Mouse (Mus musculus) liver, adult (tissue): Measurements from ENCODE around the gene Dnajc7.

ENCODE experiments used
- GATA4 ChIP-seq: IDR thresholded peaks from 2 replicates; pipeline ENCODE4 v1.6.1; 2014; ENCODE audit warnings: mild to moderate bottlenecking, low read length; ENCODE audit not compliant: insufficient replicate concordance

Gene Dnajc7

DNA sequence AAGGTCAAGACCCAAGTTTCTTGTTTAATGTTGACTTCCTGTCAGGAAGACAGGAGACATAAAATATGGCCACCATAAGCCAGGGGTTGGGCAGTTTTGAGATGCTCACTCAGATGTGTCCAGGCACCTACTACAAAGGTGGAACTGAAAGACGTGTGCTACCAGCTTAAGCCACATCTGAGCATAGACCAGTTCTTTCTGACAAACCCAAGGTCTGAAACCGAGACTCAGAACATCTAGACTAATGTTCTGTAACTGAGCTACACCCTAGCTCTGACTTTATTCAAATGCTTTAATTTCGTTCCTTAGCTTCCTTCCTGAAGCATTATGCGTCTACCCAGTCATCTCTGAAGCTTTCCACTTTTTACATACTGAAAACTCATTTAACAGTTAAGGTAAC is 21.9 kb downstream of the Dnajc7 start:
- TF ChIP-seq GATA4, result no peak

DNA sequence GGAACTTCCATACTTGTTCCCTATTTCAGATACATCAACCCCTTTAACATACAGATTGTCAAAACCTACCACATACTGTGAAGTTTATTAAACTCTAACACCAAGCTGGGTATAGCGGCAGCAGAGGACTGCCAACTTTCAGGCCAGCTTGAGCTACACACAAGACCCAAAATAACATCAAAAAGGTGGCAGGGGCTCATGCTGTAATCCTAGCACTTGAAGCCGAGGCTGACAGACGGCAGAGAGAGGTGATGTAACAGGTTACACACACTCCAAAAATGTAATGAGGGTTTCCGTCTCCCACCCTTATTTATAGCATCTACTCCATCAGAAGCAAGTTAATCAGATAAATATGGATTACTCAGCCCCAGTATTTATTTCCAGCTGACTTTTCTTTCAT is 24.4 kb downstream of the Dnajc7 start:
- TF ChIP-seq GATA4, result no peak

DNA sequence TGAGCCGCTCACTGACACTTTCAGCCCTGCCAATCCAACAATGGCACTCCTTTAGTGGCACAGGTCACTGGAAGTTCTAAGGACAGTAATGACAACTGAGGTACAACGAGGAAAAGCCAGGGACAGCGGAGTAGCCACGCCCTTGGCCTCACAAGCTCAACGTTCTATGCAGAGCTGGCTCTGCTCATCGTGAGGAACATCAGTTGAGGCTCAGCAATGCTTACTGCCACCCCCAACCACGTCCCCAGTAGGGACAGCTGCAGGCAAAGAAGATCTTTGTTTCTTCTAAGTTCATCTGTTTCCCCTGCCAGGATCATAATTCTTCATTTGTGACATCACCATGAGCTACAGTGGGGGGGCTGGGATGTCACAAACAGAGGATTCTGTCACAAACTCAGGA is 25.4 kb downstream of the Dnajc7 start:
- TF ChIP-seq GATA4, result no peak

DNA sequence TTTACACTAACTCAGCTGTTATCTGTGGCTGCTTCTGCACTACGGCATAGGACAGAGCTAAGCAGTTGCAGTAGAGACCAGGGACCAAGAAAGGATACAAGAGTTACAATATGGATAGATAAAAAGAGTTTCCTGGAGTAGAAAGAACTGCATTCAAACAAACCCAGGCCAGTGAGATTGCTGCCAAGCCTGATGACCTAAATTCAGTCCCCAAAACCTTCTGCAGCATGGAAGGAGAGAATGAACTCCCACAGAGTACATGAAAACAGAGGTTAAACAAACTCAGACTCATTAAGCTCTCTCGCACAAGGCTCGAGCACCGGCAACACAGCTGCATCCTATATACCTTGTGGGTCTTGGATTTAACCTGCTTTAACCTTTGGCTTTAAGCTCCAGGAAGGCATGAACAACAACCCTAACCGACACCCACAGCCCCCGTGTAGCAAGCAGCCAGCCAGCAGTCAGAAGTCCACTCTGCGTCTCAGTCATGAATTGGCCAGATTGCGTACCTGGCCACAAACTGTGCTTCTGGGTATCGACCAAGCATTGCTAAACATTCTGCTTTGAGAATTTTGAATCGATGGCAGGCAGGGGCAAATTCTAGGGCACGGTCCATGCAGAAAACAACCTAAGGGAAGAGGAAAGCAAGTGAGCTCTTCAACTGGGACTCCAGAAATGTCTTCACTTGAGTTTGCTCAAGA is 27.5 kb downstream of the Dnajc7 start:
- no peak for TF ChIP-seq GATA4

DNA sequence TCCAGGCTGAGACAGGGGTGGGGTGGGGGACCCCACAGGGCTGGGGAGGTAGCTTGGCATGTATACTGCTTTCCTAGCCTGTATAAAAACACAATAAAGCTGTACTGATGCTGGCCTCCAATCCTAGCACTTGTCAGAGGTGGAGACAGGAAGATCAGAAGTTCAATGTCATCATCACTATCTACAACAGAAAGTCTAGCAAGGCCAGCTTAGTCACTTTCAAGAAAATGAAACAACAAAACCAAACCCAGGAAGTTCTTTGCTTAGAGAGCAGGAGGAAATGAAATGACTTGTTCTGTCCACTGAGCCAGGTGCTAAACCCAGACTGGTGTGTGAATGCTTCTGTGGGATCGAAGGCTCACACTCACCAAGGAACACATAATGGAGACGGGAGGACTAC is 31.5 kb downstream of the Dnajc7 start:
- no peak for TF ChIP-seq GATA4

DNA sequence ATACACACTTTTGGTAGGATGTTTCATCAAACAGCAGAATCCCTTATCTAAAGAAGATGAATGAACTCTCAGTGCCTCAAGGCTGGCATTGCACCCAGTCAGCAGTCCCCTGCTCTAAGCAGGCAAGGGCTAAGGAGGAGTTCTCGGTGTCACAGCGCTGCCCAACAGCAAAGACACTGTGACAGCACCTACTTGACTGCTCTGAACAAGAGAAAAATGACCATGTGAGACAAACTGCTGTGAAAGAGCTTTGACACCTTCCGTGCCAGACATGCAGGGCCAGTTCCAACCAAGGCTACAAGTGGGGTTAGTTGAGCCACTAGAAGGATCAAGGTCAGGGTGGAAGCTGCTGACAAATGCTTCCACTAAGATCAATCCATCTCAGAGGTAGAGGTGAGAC is 34.8 kb downstream of the Dnajc7 start:
- TF ChIP-seq GATA4, result no peak

DNA sequence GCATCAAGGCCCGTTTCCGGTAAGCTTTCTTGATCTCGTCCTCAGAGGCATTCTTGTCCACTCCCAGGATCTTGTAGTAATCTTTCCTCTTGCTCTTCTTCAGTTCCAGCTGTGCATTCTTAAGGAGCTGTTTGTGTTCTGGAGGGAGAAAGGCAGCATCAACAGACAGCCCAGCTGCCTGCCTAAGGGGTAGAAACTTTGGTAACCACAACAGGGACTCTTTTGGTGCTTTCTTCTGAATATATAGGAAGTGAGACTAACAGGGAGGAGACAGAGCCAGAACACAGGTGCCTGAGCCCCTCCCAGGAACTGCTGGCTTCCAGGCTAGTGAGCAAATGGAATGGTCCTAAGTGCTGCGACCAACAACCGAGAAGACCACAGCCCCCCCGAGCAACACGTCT is 35.4 kb downstream of the Dnajc7 start:
- no peak for TF ChIP-seq GATA4

DNA sequence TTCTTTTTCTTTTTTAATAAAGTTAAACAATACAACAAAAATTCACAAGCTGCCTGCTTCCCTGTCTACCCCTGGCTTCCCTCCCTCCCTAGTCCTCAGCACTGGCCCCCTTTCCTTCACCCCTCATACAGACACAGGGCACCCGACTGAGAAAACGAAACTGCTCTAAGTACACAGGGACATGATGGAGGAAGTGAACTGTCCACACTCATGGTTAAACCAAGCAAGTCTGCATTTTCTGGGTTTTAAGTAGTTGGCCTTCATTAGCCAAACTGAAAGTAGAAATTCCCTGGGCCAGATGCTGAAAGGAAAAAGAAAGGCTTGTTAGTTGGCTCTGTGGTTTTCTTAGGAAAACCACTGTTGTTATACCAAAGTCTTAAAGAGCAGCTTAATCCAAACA is 37.1 kb downstream of the Dnajc7 start:
- TF ChIP-seq GATA4, result no peak

DNA sequence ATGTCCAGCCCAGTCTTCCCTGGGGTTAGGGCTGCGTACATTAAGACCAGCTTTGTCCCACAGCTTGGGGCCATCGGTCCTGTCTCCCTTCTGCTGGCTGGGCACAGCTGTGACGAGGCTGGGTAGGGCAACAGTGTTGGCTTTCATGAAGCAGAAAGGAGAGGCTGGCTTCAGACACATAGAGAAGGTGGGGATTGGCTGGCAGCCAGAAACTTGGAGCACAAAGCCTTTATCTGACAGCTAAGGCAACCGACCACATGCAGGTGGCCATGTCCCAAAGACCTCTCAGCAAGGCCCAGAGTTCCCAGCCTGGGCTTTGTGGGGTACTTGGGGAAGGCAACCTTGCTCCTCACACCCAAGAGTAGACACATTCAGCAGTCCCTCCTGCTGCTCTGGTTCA is 38.2 kb downstream of the Dnajc7 start:
- no peak for TF ChIP-seq GATA4

DNA sequence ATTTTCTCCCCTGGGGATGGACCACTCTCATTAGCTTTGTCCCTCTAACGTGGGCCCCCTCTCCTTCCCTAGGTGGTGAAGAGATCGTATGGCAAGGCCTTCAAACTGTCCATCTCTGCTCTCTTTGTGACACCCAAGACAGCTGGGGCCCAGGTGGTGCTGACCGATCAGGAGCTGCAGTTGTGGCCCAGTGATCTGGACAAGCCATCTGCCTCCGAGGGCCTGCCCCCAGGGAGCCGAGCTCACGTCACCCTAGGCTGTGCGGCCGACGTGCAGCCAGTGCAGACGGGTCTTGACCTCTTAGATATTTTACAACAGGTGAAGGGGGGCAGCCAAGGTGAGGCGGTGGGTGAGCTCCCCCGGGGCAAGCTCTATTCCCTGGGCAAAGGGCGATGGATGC is 39.7 kb downstream of the Dnajc7 start:
- no peak for TF ChIP-seq GATA4

DNA sequence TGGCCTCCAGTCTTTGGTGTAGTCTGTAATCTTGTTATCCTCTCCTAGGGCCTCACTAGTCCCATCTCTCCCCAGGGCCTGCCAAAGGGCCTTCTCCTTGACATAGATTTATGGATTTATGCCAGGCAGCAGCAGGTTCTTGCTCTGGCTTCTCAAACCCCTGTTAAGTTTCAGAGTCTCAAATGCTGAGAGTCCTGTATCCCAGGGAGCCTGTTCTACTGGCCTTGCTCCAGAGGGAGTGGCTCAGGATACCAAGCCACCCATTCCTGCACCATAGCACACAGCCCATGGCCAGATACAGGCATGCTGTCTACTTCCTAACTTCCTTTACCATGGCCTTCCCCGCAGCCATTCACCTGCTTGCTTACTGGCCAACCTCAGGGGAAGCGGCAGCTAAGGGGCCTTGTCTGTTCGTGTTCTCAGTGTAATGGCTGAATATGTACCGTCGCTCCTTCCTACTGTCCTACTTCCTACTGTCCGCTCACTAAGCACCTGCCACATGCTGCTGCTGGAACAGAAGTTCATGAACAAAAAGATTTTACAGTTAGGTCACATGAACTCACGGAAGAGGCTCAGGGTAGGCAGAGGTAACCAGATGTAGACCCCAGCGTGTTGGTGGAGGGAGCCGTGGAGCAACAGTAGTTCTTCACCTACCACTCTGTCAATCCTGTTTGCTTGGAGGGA is 40.7 kb downstream of the Dnajc7 start:
- TF ChIP-seq GATA4, result no peak

DNA sequence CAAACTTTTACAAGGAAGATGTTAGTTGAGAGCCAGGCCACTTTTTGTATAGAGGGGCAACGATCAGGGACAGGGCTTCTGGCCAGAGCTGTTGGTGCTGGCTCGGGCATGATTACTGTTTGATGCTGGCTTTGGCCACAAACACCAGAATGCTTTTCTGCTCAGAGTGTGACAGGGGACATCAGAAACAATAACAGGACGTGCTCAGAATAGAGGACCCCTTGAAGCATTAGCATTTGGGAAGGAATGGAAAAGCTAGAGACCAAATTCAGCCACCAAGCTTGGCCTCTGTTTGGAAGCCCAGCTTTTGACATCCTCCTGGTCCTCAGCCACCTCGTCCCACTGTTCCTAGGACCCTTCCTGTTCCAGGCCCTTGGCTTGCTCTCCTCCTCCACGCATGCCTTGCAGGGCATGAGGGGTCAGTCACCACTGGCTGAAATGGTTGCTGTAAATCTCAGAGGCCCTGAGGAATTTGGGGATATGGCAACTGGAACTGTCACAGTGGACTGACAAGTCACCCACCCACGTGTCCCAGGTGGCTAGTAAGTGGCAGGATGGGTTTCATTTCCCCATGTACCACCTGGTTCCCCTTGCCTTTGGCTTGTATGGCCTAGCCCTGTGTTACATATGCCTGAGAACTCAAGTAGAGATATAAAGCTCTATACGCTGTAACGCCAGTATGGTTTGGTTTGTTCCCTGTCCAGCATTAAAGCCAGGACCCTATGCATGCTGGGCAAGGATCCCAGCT is 41.9 kb downstream of the Dnajc7 start:
- TF ChIP-seq GATA4, result no peak

DNA sequence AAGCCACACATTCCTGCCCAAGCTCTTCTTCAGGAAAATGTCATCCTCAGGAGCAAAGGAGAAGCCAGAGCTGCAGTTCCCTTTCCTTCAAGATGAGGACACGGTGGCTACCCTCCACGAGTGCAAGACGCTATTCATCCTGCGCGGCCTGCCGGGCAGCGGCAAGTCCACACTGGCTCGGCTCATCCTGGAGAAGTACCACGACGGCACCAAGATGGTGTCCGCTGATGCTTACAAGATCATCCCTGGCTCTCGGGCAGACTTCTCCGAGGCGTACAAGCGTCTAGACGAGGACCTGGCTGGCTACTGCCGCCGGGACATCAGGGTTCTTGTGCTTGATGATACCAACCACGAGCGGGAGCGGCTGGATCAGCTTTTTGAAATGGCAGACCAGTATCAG is 43.7 kb downstream of the Dnajc7 start:
- TF ChIP-seq GATA4, result no peak

DNA sequence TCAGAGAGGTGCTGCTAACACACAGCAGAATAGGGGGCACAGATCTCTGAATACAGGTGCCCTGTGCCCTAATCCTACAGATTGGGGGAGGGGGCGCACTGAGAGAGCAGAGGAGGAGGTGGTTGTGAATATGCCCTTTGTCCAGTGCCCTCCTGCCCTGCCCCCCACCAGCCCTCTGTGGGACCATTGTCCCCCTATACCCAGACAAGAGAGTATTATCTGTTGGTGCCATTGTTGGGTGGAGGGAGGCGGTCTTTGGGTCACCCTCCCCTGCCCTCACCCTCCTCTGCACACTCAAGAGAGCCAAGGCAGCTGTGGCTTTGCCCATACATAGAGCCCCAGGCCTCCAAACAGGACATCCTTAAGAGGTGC is 44.5 kb downstream of the Dnajc7 start:
- no peak for TF ChIP-seq GATA4

DNA sequence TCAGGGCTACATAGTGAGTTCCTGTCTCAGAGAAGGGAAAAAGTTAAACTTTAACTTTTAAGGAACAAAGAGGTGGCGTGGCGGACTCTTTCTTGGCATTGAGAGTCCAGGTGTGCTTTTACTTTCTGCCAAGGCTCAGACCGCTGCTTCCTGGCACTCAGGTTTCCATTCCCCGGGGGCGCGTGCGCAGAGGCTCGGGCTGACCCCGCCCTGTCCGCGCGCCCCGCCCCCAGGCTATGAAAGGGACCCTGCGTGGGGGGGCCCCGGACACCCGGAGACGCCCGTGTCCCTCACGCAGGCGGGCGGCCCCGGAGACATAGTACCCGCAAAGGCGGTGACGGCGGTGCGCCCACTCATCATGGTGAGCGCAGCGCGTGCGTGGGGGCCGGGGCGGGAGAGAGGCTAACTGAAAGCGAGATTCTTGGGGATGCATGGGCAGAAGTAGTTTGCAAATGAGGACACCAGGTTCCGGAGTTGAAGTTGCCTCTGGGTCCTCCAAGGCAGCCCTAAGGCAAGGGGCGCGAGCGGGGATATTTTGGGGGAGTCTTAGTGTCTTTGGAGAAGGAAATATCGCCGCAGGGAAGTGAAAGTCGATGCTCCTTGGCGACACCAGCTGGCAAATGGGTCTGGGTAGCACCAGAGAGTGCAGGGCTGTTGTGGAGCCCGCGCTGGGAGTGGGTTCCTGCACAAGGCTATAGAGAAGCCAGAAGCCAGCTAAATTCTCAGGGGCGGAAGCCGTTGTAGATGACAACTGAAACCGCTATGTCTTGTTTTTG is 45.1 kb downstream of the Dnajc7 start, which contains the start of gene Cnp:
Gene Cnp, plus strand, starts transcription at position 197 of the 776 bp plus-strand sequence.
- no peak for TF ChIP-seq GATA4
